Mouse (Mus musculus): ENCODE results near the gene Ank3.

GRCm38 (mm10) chr10:69662338-69662737 lies 263.8 kb downstream of the Ank3 start:
- peak; percentile 94 for TF ChIP-seq CTCF (IDR thresholded peaks at IDR 0.05; ENCODE audit: borderline replicate concordance, extremely low read depth, insufficient read depth, insufficient read length)
- no peak for TF ChIP-seq POLR2A (IDR thresholded peaks at IDR 0.05; ENCODE audit: borderline replicate concordance, extremely low read depth, insufficient read depth, insufficient read length, poor library complexity, severe bottlenecking)

Data from brain, embryonic 14.5 days (tissue).